Mouse (Mus musculus) cerebellum, adult 2 months (tissue): ENCODE data around the gene Plekhg4.

ENCODE experiments used
- CTCF ChIP-seq: fragments of 200-500 bp; IDR thresholded peaks from 2 replicates; pipeline ENCODE4 v1.5.1; 2011; ENCODE audit warnings: low read depth, mild to moderate bottlenecking, control low read depth, low read length, moderate library complexity, borderline replicate concordance; ENCODE audit not compliant: insufficient read depth
- POLR2A ChIP-seq: fragments of 200-500 bp; IDR thresholded peaks from 2 replicates; pipeline ENCODE4 v1.6.1; 2011; ENCODE audit warnings: low read length, control low read depth, borderline replicate concordance; ENCODE audit not compliant: insufficient read depth

DNA sequence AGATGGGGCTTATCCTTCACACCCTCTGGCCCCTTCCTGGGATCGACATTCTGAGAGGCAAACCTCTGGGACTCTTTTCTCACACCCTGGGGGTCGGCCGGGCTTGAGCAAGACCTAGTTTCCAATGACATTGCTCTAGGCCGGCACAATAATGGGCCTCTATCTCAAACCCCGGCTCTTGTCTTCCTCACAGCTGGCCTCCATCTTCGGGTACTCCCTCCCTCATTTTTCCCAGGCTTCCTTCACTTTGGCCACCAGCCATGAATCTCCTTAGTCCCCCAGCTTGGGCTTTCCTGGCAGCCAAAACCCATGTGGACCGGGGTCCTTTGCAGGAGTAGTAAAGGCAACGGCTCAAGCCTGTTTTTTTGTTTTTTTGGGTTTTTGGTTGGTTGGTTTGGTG lies 31.7 kb upstream of the Plekhg4 start:
- TF ChIP-seq POLR2A (no peak), CTCF (no peak)
